Comparison of ENCODE assay signal across 15 mouse cellular contexts in the genomic region with DNA sequence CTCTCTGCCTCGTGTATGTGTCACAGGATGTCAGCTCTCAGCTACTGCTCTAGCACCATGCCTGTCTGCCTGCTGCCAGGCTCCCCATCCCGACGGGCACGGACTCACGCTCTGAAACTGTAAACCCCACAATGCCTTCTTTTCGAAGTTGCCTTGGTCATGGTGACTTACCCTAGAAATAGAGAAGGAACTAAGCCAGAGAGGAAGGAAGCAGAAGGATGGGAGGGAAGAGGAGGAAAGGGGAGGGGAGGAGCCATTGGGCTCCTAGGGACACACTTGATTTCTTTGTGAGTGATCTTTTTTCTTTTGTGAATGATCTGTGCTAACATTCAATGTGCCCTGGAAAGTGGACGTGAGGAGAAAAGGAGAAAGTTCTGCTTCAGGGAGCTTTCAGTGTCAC. TPM values are rescaled to one million over a fixed set of nuclear protein-coding genes. Genes with fewer than 3 reads are reported as not detected.
A peak's percentile ranks its signal among the peaks of the same experiment; 100 is the strongest.
DNase-seq lines count a peak whose midpoint lies in the region; ATAC-seq and TF ChIP-seq lines count a peak whose summit lies in the region.
"Had no signal": no experiment of that assay in that cellular context is flagged by ENCODE, and none has a peak within 500 bp of the region (broad histone marks: within the 10 kb centered on the region; RNA-seq: fewer than 3 reads in every experiment).

No protein-coding gene starts in this region.

- 0 out of 4 replicates have a peak overlapping the region, but pooled peaks of 1 of the 2 experiments have one; percentile 14 for H3K27ac ChIP-seq in heart, embryonic 14.5 days (replicated peaks in 1 of 2; ENCODE audit: control insufficient read depth in 1 of 2, insufficient read depth in 1 of 2, low read depth in 2 of 2, low read length in 2 of 2)
- H3K27ac ChIP-seq in midbrain, embryonic 10.5 days (replicated peaks), result peak overlapping the region; percentile 72; the same call in 1 of the 2 replicates
- no peak overlapping the region for H3K27ac ChIP-seq in midbrain, embryonic 14.5 days (replicated peaks; ENCODE audit: low read depth, low read length)
- H3K27ac ChIP-seq in embryonic facial prominence, embryonic 13.5 days, result no peak overlapping the region
- no peak overlapping the region for H3K27ac ChIP-seq in liver, postnatal 0 days (ENCODE audit: low read depth)
- H3K27ac ChIP-seq: embryonic facial prominence, embryonic 12.5 days had no signal

- H3K4me3 ChIP-seq in heart, embryonic 14.5 days (ENCODE audit: control insufficient read depth in 1 of 2, insufficient read depth in 1 of 2, low read depth in 1 of 2, low read length in 2 of 2), result no peak overlapping the region
- H3K4me3 ChIP-seq in midbrain, embryonic 10.5 days, result peak overlapping the region; percentile 43; the same call in 1 of the 2 replicates
- H3K4me3 ChIP-seq in midbrain, embryonic 14.5 days (replicated peaks; ENCODE audit: low read depth, low read length), result no peak overlapping the region
- no peak overlapping the region for H3K4me3 ChIP-seq in embryonic facial prominence, embryonic 13.5 days
- no peak overlapping the region for H3K4me3 ChIP-seq in liver, postnatal 0 days (ENCODE audit: low read depth, low read length)

- H3K4me1 ChIP-seq in heart, embryonic 14.5 days (ENCODE audit: control insufficient read depth in 2 of 2, insufficient read depth in 2 of 2, low read length in 2 of 2), result peaks cover 25 to 31% of the 10 kb centered on the region in 2 experiments
- H3K4me1 ChIP-seq in midbrain, embryonic 10.5 days, result peaks cover 10% of the 10 kb centered on the region
- no peaks in the 10 kb centered on the region for H3K4me1 ChIP-seq in midbrain, embryonic 14.5 days (ENCODE audit: control insufficient read depth, insufficient read depth, low read length)
- H3K4me1 ChIP-seq in embryonic facial prominence, embryonic 13.5 days, result peaks cover 31% of the 10 kb centered on the region
- H3K4me1 ChIP-seq in liver, postnatal 0 days (ENCODE audit: insufficient read depth), result no peaks in the 10 kb centered on the region

- H3K4me2 ChIP-seq in heart, embryonic 14.5 days (ENCODE audit: low read length), result peak overlapping the region; percentile 32
- H3K4me2 ChIP-seq in midbrain, embryonic 14.5 days (ENCODE audit: low read length), result no peak overlapping the region
- peak overlapping the region; percentile 39; the same call in 1 of the 2 replicates for H3K4me2 ChIP-seq in embryonic facial prominence, embryonic 13.5 days
- peak overlapping the region; percentile 32; the same call in 1 of the 2 replicates for H3K4me2 ChIP-seq in liver, postnatal 0 days (ENCODE audit: low read depth, low read length)

- TF ChIP-seq CTCF in liver, postnatal 0 days (IDR thresholded peaks at IDR 0.05; ENCODE audit: low read depth), result no peak

- H3K9me3 ChIP-seq in heart, embryonic 14.5 days (ENCODE audit: control insufficient read depth, low read length), result no peaks in the 10 kb centered on the region
- no peaks in the 10 kb centered on the region for H3K9me3 ChIP-seq in midbrain, embryonic 10.5 days (replicated peaks)
- H3K9me3 ChIP-seq in midbrain, embryonic 14.5 days (ENCODE audit: control insufficient read depth, low read length), result no peaks in the 10 kb centered on the region
- no peaks in the 10 kb centered on the region for H3K9me3 ChIP-seq in embryonic facial prominence, embryonic 13.5 days
- no peaks in the 10 kb centered on the region for H3K9me3 ChIP-seq in liver, postnatal 0 days (ENCODE audit: low read length)
- H3K9me3 ChIP-seq: embryonic facial prominence, embryonic 12.5 days had no signal

- H3K36me3 ChIP-seq in heart, embryonic 14.5 days (ENCODE audit: control insufficient read depth, insufficient read depth, low read length), result no peaks in the 10 kb centered on the region
- no peaks in the 10 kb centered on the region for H3K36me3 ChIP-seq in midbrain, embryonic 10.5 days
- H3K36me3 ChIP-seq in midbrain, embryonic 14.5 days (ENCODE audit: control insufficient read depth, insufficient read depth, low read length), result no peaks in the 10 kb centered on the region; the same call in 1 of the 2 replicates
- no peaks in the 10 kb centered on the region for H3K36me3 ChIP-seq in embryonic facial prominence, embryonic 13.5 days
- H3K36me3 ChIP-seq in liver, postnatal 0 days (replicated peaks; ENCODE audit: insufficient read depth, low read length), result no peaks in the 10 kb centered on the region
- H3K36me3 ChIP-seq: embryonic facial prominence, embryonic 12.5 days had no signal

- no peak for DNase-seq in heart, postnatal 4 days
- DNase-seq in midbrain, embryonic 10.5 days (ENCODE audit: low spot score), result no peak
- DNase-seq in midbrain, embryonic 14.5 days, result no peak
- DNase-seq in liver, postnatal 0 days, result no peak
- DNase-seq in thymus, postnatal 0 days (ENCODE audit: low spot score), result no peak
- DNase-seq in thymus, postnatal 4 days, result no peak
- DNase-seq: adrenal gland, postnatal 25 days; cerebellum, adult 18-20 months; right cerebral cortex, adult 18-20 months had no signal

- no peak for ATAC-seq in heart, embryonic 14.5 days (ENCODE audit: insufficient number of reproducible peaks, insufficient read depth, low FRiP score, low read depth)
- no peak for ATAC-seq in midbrain, embryonic 14.5 days (ENCODE audit: low FRiP score, low TSS enrichment)
- ATAC-seq in embryonic facial prominence, embryonic 13.5 days (ENCODE audit: insufficient number of reproducible peaks, insufficient read depth, low FRiP score, low TSS enrichment, low read depth), result no peak
- no peak for ATAC-seq in liver, postnatal 0 days
- ATAC-seq: lung, postnatal 0 days had no signal

- H3K27me3 ChIP-seq in heart, embryonic 14.5 days (ENCODE audit: control insufficient read depth, insufficient read depth, low read length), result no peaks in the 10 kb centered on the region
- no peaks in the 10 kb centered on the region for H3K27me3 ChIP-seq in midbrain, embryonic 10.5 days (ENCODE audit: low read depth, poor library complexity, severe bottlenecking)
- no peaks in the 10 kb centered on the region for H3K27me3 ChIP-seq in midbrain, embryonic 14.5 days (ENCODE audit: control insufficient read depth, insufficient read depth, low read length)
- no peaks in the 10 kb centered on the region for H3K27me3 ChIP-seq in embryonic facial prominence, embryonic 13.5 days
- no peaks in the 10 kb centered on the region for H3K27me3 ChIP-seq in liver, postnatal 0 days (ENCODE audit: insufficient read depth, low read length)
- H3K27me3 ChIP-seq: CH12.LX; embryonic facial prominence, embryonic 12.5 days had no signal

- WGBS in heart, embryonic 14.5 days, result 32% methylated on average over 7 of the region's 7 CpGs
- 30% methylated on average over 7 of the region's 7 CpGs for WGBS in midbrain, embryonic 10.5 days
- WGBS in midbrain, embryonic 14.5 days, result 24% methylated on average over 7 of the region's 7 CpGs
- WGBS in embryonic facial prominence, embryonic 13.5 days, result 28% methylated on average over 7 of the region's 7 CpGs
- WGBS in liver, postnatal 0 days (ENCODE audit: insufficient replicate concordance), result 23% methylated on average over 7 of the region's 7 CpGs

- H3K9ac ChIP-seq in heart, embryonic 14.5 days (ENCODE audit: low read length), result peak overlapping the region; percentile 30; the same call in 1 of the 2 replicates
- H3K9ac ChIP-seq in midbrain, embryonic 14.5 days (replicated peaks; ENCODE audit: low read length), result no peak overlapping the region
- H3K9ac ChIP-seq in embryonic facial prominence, embryonic 13.5 days, result 0 out of 2 replicates have a peak overlapping the region, but pooled peaks have one; percentile 44
- no peak overlapping the region for H3K9ac ChIP-seq in liver, postnatal 0 days (replicated peaks)

- TF ChIP-seq EP300 in liver, postnatal 0 days (IDR thresholded peaks at IDR 0.05; ENCODE audit: low read depth), result no peak

RNA-seq across cellular contexts. Expression of a gene that starts 5.0 kb away (rescaled TPM):
- 0.85 and 1.8 TPM in 2 replicates for polyA plus RNA-seq in heart, embryonic 14.5 days (2014; fragmentation: Nextera tagmentation; extraction: Ambion mirVana)
- 1 to 10 TPM; 4.3 to 4.6 TPM for total RNA-seq in heart, postnatal 4 days (2021)
- 0.06 and 0.22 TPM in 2 replicates for polyA plus RNA-seq in midbrain, embryonic 10.5 days (2016; fragmentation: Nextera tagmentation; extraction: Ambion mirVana)
- polyA plus RNA-seq in midbrain, embryonic 14.5 days (2014; fragmentation: Nextera tagmentation; extraction: Ambion mirVana), result 0.30 and 0.51 TPM in 2 replicates
- polyA plus RNA-seq in embryonic facial prominence, embryonic 13.5 days (2015; fragmentation: Nextera tagmentation; extraction: Ambion mirVana), result 0.56 and 0.60 TPM in 2 replicates
- 0.36 and 0.45 TPM in 2 replicates for polyA plus RNA-seq in liver, postnatal 0 days (2015; fragmentation: Nextera tagmentation; extraction: Ambion mirVana)
- 0.22 and 0.40 TPM in 2 replicates for polyA plus RNA-seq in thymus, postnatal 0 days (2015; fragmentation: Nextera tagmentation; extraction: Ambion mirVana)
- polyA plus RNA-seq: large intestine, adult 2 months had no signal

RNA-seq across cellular contexts. Expression of a gene that starts 13.9 kb away (rescaled TPM):
- 49.5 and 50.4 TPM in 2 replicates for polyA plus RNA-seq in heart, embryonic 14.5 days (2014; fragmentation: Nextera tagmentation; extraction: Ambion mirVana)
- 10 to 100 TPM; 21.7 to 23.3 TPM for total RNA-seq in heart, postnatal 4 days (2021)
- polyA plus RNA-seq in midbrain, embryonic 10.5 days (2016; fragmentation: Nextera tagmentation; extraction: Ambion mirVana), result 80.8 TPM in 2 replicates
- 61.2 and 87.4 TPM in 2 replicates for polyA plus RNA-seq in midbrain, embryonic 14.5 days (2014; fragmentation: Nextera tagmentation; extraction: Ambion mirVana)
- polyA plus RNA-seq in embryonic facial prominence, embryonic 13.5 days (2015; fragmentation: Nextera tagmentation; extraction: Ambion mirVana), result 65.9 and 68.4 TPM in 2 replicates
- polyA plus RNA-seq in liver, postnatal 0 days (2015; fragmentation: Nextera tagmentation; extraction: Ambion mirVana), result 33.8 and 34.4 TPM in 2 replicates
- 95.1 and 103 TPM in 2 replicates for polyA plus RNA-seq in thymus, postnatal 0 days (2015; fragmentation: Nextera tagmentation; extraction: Ambion mirVana)

RNA-seq across cellular contexts. Expression of a gene that starts 43.9 kb away (rescaled TPM):
- 6.0 and 6.6 TPM in 2 replicates for polyA plus RNA-seq in heart, embryonic 14.5 days (2014; fragmentation: Nextera tagmentation; extraction: Ambion mirVana)
- 10 to 100 TPM; 48.1 to 49.6 TPM for total RNA-seq in heart, postnatal 4 days (2021)
- 2.8 and 2.9 TPM in 2 replicates for polyA plus RNA-seq in midbrain, embryonic 10.5 days (2016; fragmentation: Nextera tagmentation; extraction: Ambion mirVana)
- 2.9 and 3.5 TPM in 2 replicates for polyA plus RNA-seq in midbrain, embryonic 14.5 days (2014; fragmentation: Nextera tagmentation; extraction: Ambion mirVana)
- 9.1 and 9.5 TPM in 2 replicates for polyA plus RNA-seq in embryonic facial prominence, embryonic 13.5 days (2015; fragmentation: Nextera tagmentation; extraction: Ambion mirVana)
- polyA plus RNA-seq in liver, postnatal 0 days (2015; fragmentation: Nextera tagmentation; extraction: Ambion mirVana), result 0.96 and 1.1 TPM in 2 replicates
- polyA plus RNA-seq in thymus, postnatal 0 days (2015; fragmentation: Nextera tagmentation; extraction: Ambion mirVana), result 24.4 and 27.4 TPM in 2 replicates

Comparison
In these comparisons a context has a peak if more than half of its experiments do, and no peak if none do; other contexts are left out.
1. H3K9ac ChIP-seq: peak in heart, embryonic 14.5 days (single experiment) and embryonic facial prominence, embryonic 13.5 days (single experiment); none in midbrain, embryonic 14.5 days (single experiment) and liver, postnatal 0 days (single experiment).